Mouse (Mus musculus) olfactory bulb, adult 2 months (tissue): ENCODE measurements around the gene Tfap2e. TPM values are rescaled to one million over a fixed set of nuclear protein-coding genes. Genes with fewer than 3 reads are reported as not detected.

Source experiments
- H3K27ac ChIP-seq: fragments of 200-500 bp; 2 replicates; pipeline ENCODE4 v1.5.1; 2012; ENCODE audit warnings: low read depth, low read length; ENCODE audit not compliant: insufficient read depth
- H3K4me1 ChIP-seq: fragments of 200-500 bp; 2 replicates; pipeline ENCODE4 v1.6.1; 2012; ENCODE audit warnings: low read length; ENCODE audit not compliant: control insufficient read depth, insufficient read depth
- H3K4me3 ChIP-seq: fragments of 200-500 bp; 2 replicates; pipeline ENCODE4 v1.5.1; 2012; ENCODE audit warnings: mild to moderate bottlenecking, low read depth, low read length, moderate library complexity; ENCODE audit not compliant: insufficient read depth
- CTCF ChIP-seq: fragments of 200-500 bp; IDR thresholded peaks from 2 replicates; pipeline ENCODE4 v1.5.1; 2012; ENCODE audit warnings: low read depth, mild to moderate bottlenecking, low read length, moderate library complexity; ENCODE audit not compliant: insufficient read depth
- POLR2A ChIP-seq: fragments of 200-500 bp; IDR thresholded peaks from 2 replicates; pipeline ENCODE4 v1.6.1; 2012; ENCODE audit warnings: mild to moderate bottlenecking, low read depth, low read length, moderate library complexity; ENCODE audit not compliant: insufficient read depth
- WGBS: fragments of 180-500 bp; shearing (Covaris S2); methylation state at CpG from one replicate; pipeline ENCODE4 v1.1.7; 2018; 5-methylcytosine and 5-hydroxymethylcytosine counted together
- polyA plus RNA-seq: library from polyadenylated mRNA; stranded (reverse); fragments of >200 nt; gene quantifications from 2 replicates; pipeline ENCODE4 v1.2.4, GENCODE M21; 2012; ENCODE audit warnings: low replicate concordance; ENCODE audit not compliant: missing spikeins, insufficient read depth, insufficient read length

Gene Tfap2e
- polyA plus RNA-seq, 1 experiment, result not detected

DNA sequence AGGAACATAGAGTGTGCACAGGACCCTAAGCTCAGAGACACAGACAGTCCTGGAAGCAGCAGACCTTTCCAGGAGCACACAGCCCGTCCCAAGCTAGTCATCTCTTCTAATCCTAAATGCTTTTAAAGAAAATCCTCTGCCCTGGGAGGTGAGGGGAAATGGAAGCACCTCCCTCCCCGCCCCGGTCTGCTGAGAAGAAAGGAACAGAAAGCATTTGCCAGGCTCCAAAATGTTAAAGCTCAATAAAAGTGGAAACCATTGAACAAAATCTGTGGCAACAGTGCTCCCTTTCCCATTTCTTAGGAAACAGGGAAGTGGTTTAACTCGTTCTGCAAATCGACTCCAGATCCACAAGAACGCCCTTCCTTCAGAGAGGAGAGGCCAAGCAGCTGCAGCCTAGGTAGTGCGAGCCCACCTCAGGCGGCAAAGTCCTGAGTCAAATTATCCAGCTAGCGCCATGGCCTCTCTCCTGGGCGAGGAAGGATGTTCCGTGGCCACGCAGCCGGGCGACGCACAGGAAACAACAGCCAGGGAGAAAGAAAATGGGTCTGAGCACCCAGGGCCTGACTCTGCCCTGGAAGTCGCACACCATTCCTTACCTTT is 1.9 kb downstream of the Tfap2e start:
- Histone ChIP-seq H3K4me3 (no peak overlapping the region), H3K4me1 (peaks cover 17% of the 10 kb centered on the region), H3K27ac (no peak overlapping the region)
- TF ChIP-seq CTCF, result no peak
- no peak for TF ChIP-seq POLR2A
- WGBS, result 28% methylated on average over 16 of the region's 16 CpGs

DNA sequence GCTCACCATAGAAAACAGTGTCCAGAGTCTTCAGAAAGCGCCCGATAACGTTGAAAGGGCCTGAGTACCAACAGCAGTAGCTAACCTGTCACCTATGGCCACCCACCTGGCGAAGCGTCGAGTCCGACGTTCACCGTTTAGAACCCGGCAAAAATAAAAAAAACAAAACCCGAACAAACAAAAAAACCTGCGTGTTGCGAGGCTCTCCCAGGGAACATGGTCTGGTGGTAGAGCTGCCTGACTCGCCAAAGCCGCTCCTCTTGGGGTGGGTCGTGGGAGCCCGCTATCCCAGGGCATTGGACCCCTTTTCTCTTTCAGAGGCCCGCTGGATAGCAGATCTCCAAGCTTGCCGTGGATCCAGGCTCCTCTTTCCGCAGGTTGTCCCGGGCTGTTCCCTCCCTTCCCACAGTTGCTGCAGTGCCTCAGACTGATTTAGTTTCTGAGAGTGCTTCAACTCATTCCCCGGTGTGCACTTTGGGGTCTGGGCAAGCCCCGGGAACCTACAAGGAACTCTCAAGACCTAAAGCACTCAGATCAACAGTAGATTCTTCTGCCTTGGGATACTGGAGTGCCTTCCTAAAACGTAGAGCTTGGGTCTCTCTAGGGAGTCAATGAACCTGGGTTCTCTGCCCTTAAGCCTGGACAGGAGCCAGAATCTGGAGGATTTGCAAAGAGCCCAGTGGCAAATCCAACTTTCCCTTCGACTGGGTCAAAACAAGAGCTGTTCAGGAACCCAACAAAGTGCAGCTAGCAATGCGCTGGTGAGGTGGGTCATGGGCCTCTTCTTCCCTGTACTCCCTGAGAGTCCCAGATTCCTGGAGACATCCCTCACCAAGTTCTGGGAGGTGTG is 3.3 kb downstream of the Tfap2e start:
- 14% methylated on average over 26 of the region's 26 CpGs for WGBS
- peaks cover 17% of the 10 kb centered on the region for H3K4me1 ChIP-seq
- no peak for TF ChIP-seq POLR2A
- TF ChIP-seq CTCF, result no peak
- no peak overlapping the region for H3K27ac ChIP-seq
- H3K4me3 ChIP-seq, result no peak overlapping the region

DNA sequence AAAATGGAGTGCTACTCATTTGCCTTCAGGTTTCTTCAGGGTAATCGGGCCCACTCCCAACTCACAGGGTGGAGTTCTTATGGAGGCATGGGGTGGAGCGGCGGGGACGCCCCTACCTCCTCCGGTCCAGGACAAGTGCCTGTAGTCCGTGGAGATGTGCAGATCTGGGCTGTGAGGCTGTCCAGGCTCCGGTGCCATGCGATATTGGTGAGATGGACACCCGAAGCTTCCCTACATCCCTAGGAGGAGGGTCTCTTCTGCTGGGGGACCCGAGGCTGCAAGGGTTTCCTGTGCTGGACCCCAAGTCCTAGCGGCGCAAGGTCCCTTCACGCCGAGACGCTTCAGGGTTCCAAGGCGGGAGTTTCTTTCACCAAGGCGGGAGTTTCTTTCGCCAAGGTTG is 3.9 kb downstream of the Tfap2e start:
- H3K4me1 ChIP-seq, result peaks cover 17% of the 10 kb centered on the region
- H3K4me3 ChIP-seq, result no peak overlapping the region
- H3K27ac ChIP-seq, result no peak overlapping the region
- 3% methylated on average over 18 of the region's 18 CpGs for WGBS
- TF ChIP-seq CTCF (no peak), POLR2A (no peak)

DNA sequence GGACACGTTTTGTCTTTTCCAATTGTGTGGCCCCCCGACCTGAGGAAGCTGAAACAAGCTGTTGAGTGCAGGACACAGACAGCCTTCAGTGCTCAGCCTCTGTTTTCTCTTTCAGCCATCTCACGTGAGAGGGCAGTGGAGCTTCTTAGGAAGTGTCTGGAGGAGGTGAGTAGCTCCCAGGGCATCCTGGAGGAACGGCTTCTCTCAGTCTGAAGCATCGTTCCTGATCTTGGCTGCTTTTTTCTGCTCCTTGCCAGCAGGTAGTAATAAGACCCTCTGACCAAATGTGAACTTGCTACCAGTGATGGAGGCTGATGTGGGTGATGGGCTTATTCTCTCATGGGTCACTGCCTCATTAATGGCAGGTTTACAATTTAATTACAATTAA is 28.6 kb downstream of the Tfap2e start:
- Histone ChIP-seq H3K4me3 (no peak overlapping the region), H3K27ac (no peak overlapping the region), H3K4me1 (no peaks in the 10 kb centered on the region)
- WGBS, result 79% methylated on average over 5 of the region's 5 CpGs
- TF ChIP-seq POLR2A (no peak), CTCF (no peak)

DNA sequence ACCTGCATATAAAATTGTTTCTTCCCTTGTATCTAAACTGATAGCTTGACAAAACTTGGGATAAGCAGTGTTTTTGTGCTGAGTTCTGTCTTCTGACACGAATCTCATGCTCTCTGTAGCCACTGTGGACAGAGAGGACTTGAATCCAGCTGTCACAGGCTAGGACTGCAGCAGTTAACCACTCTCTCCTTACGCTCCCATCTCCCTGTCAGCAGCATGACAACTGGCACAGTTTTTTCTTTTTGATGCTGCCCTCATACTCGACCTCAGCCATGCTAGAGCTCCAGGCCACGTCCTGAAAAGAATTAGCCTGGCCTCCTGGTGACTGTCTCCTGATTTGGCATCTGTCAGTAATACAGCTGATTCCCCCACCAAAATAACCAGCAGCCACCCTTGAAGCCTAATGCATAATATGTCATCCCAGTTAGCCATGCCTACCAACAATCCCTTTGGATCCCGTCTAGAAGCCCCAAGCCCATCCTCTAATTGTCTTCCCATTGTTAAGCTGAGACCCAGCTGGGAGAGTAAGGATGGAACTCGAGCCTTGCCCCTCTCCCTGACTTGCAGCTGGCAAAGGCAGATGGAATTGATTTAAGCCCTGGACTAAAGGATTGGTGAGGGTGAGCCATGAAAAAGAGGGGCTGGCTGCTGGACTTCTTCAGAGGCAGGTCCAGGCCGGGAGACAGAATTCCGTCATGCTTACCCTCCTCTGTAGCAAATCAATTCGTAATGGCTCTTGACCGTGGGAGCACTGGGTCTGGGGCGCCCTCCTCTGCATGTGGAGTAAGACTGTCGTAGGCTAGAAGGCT is 29.2 kb downstream of the Tfap2e start:
- WGBS, result 75% methylated on average over 12 of the region's 12 CpGs
- H3K4me3 ChIP-seq, result no peak overlapping the region
- no peak overlapping the region for H3K27ac ChIP-seq
- H3K4me1 ChIP-seq, result no peaks in the 10 kb centered on the region
- TF ChIP-seq POLR2A, result no peak
- TF ChIP-seq CTCF, result no peak

DNA sequence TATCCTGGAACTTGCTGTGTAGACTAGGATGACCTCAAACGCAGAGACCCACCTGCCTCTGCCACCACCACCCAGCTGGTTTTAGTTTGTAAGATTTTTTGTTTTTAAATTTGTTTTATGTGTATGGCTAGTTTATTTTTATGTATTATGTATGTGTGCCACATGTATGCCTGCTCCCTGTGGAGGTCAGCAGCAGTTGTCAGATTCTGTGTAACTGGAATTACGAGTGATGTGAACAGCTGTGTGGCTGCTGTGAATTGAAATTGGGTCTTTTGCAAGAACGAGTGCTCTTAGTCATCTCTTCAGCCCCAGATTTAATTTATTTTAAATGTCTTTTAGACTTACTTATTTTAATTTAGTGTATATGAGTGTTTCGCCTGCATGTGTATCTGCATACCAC is 39.1 kb downstream of the Tfap2e start:
- 93% methylated on average over 4 of the region's 4 CpGs for WGBS
- no peaks in the 10 kb centered on the region for H3K4me1 ChIP-seq
- H3K27ac ChIP-seq, result no peak overlapping the region
- H3K4me3 ChIP-seq, result no peak overlapping the region
- TF ChIP-seq CTCF (no peak), POLR2A (no peak)

DNA sequence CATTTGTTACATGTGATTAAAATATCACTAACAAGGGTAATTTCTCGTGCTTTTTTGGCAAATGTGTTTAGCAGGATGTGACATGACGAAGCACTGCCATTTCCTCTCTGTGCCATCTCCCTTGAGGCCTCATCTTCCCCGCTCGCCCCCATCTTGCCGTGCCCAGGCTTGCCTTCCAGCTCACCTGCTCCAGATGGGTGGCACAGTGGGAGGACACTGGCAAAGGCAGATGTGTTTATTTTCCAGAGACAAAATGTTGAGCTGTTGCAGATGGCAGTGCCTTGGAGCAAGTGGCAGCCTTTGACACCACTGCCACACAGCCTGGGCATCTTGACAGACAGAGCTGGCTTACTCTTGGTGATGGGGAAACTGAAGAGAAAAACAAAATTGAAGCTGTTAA is 43.0 kb downstream of the Tfap2e start:
- TF ChIP-seq CTCF (no peak), POLR2A (no peak)
- WGBS, result 83% methylated on average over 5 of the region's 5 CpGs
- Histone ChIP-seq H3K4me3 (no peak overlapping the region), H3K27ac (no peak overlapping the region), H3K4me1 (no peaks in the 10 kb centered on the region)

DNA sequence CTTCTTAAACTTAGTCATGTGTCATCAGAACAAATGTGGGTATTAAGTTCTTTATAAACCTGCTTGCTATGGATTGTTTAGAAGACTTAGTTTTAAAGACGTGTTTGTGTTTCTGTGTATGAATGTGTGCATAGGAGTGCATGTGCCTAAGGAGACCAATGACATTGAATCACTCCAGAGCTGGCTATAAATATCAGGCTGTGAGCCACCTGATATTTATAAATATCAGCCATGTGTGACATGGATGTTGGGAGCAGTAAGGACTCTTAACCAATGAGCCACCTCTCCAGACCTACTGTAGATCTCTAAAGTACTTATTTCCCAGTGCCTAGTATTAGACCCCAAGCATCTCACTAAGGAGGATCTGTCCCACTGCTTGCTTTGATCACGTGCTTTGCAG is 46.6 kb downstream of the Tfap2e start:
- no peak overlapping the region for H3K4me3 ChIP-seq
- H3K4me1 ChIP-seq, result no peaks in the 10 kb centered on the region
- H3K27ac ChIP-seq, result no peak overlapping the region
- WGBS, result 78% methylated on average over 2 of the region's 2 CpGs
- TF ChIP-seq POLR2A (no peak), CTCF (no peak)

DNA sequence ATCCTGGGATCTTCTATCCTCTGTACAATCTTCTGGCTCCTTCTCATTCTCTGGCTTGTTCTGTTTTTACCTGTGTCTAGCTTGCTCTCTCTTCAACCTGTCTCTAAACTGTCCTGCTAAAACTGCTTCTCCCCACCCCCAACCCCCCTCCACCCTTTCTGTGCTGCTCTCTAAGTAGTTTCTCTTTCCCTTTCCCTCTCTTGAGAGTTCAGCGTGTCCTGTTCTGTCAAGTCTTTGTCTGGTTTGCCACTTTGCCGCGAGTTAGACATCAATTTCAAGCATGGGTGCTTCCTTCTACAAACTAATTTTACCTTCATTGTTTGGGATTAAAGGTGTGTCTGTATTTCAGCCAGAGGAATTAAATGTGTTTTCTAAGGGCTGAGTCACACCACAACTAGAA is 53.0 kb downstream of the Tfap2e start:
- Histone ChIP-seq H3K27ac (no peak overlapping the region), H3K4me3 (no peak overlapping the region), H3K4me1 (peaks cover 2% of the 10 kb centered on the region; the same call in 1 of the 2 replicates)
- TF ChIP-seq POLR2A, result no peak
- TF ChIP-seq CTCF, result no peak
- WGBS, result 38% methylated on average over 3 of the region's 3 CpGs
